Mouse (Mus musculus) neural tube, embryonic 14.5 days (tissue): Measurements from ENCODE around the gene Cep85l. TPM values are rescaled to one million over a fixed set of nuclear protein-coding genes. Genes with fewer than 3 reads are reported as not detected.

Experiments
- polyA plus RNA-seq: library from polyadenylated mRNA; unstranded; fragments of >200 nt; fragmentation: Nextera tagmentation; extraction: Ambion mirVana; gene quantifications from 2 replicates; pipeline ENCODE4 v1.2.1, GENCODE M21; 2014

Cep85l gene
- polyA plus RNA-seq, 1 experiment from 2014 or later: 11.6 TPM

Other genes starting within 250 kb of the Cep85l start
- 2.1 and 2.8 TPM in 2 replicates for gene Pln, start 42.3 kb downstream of the Cep85l start, polyA plus RNA-seq
- gene Asf1a, start 216.8 kb upstream of the Cep85l start, polyA plus RNA-seq: 67.6 and 79.3 TPM in 2 replicates